Mouse (Mus musculus) kidney, adult 2 months (tissue): ENCODE measurements around the gene Tk1. TPM values are rescaled to one million over a fixed set of nuclear protein-coding genes. Genes with fewer than 3 reads are reported as not detected.

Experiments
- DNase-seq: peaks from one replicate; pipeline ENCODE4 v3.0.0; 2021
- H3K27ac ChIP-seq: fragments of 200-500 bp; 2 replicates; pipeline ENCODE4 v1.5.1; 2012; ENCODE audit warnings: low read depth, low read length, control low read depth, inconsistent platforms; ENCODE audit not compliant: insufficient read depth
- H3K27me3 ChIP-seq: fragments of 200-500 bp; replicated peaks from 2 replicates; pipeline ENCODE4 v1.6.1; 2012; ENCODE audit warnings: mild to moderate bottlenecking, moderate library complexity, low read length, inconsistent platforms; ENCODE audit not compliant: control insufficient read depth, insufficient read depth
- H3K36me3 ChIP-seq: fragments of 200-500 bp; 2 replicates; pipeline ENCODE4 v1.6.1; 2012; ENCODE audit warnings: mild to moderate bottlenecking, moderate library complexity, low read length, inconsistent platforms; ENCODE audit not compliant: control insufficient read depth, insufficient read depth
- H3K4me1 ChIP-seq: fragments of 200-500 bp; 2 replicates; pipeline ENCODE4 v1.6.1; 2011; ENCODE audit warnings: low read length; ENCODE audit not compliant: control insufficient read depth, insufficient read depth
- H3K4me3 ChIP-seq: fragments of 200-500 bp; 2 replicates; pipeline ENCODE4 v1.5.1; 2011; ENCODE audit warnings: mild to moderate bottlenecking, low read depth, low read length, control low read depth; ENCODE audit not compliant: insufficient read depth
- CTCF ChIP-seq: fragments of 200-500 bp; conservative IDR thresholded peaks from 2 replicates; pipeline ENCODE4 v1.5.1; 2011; ENCODE audit warnings: low read depth, mild to moderate bottlenecking, control low read depth, low read length, moderate library complexity, mixed read lengths; ENCODE audit not compliant: insufficient read depth, insufficient read length
- POLR2A ChIP-seq: fragments of 200-500 bp; IDR thresholded peaks from one replicate; pipeline ENCODE4 v1.6.1; 2011; ENCODE audit warnings: low read depth, low read length, control low read depth
- WGBS: fragments of 180-500 bp; shearing (Covaris S2); methylation state at CpG from one replicate; pipeline ENCODE4 v1.1.7; 2018; 5-methylcytosine and 5-hydroxymethylcytosine counted together
- polyA plus RNA-seq: library from polyadenylated mRNA; depleted of rRNA; stranded (reverse); fragments of >200 nt; gene quantifications from 2 replicates; pipeline ENCODE4 v1.2.3, GENCODE M21; 2012

Gene Tk1
- polyA plus RNA-seq, 1 experiment = 15.8 TPM

- no peak for TF ChIP-seq POLR2A
- no peak for TF ChIP-seq CTCF
Observed at GRCm38 (mm10) chr11:117828149-117828887, 2.4 kb upstream of the Tk1 start.

GRCm38 (mm10) chr11:117827386-117827785 lies 1.5 kb upstream of the Tk1 start:
- Histone ChIP-seq H3K27me3 (no peaks in the 10 kb centered on the region), H3K36me3 (no peaks in the 10 kb centered on the region), H3K4me3 (no peak overlapping the region), H3K27ac (peak overlapping the region; percentile 99), H3K4me1 (peaks cover 61% of the 10 kb centered on the region)
- TF ChIP-seq POLR2A = no peak
- no peak for TF ChIP-seq CTCF
- 64% methylated on average over 3 of the region's 3 CpGs for WGBS
- no peak for DNase-seq

More at GRCm38 (mm10) chr11:117828149-117828887, 2.4 kb upstream of the Tk1 start:
- Histone ChIP-seq H3K36me3 (no peaks in the 10 kb centered on the region), H3K27ac (peak overlapping the region; percentile 99), H3K27me3 (no peaks in the 10 kb centered on the region), H3K4me3 (no peak overlapping the region), H3K4me1 (peaks cover 61% of the 10 kb centered on the region)
- peak; percentile 63 for DNase-seq
- 50% methylated on average over 18 of the region's 18 CpGs for WGBS

- 62% methylated on average over 8 of the region's 8 CpGs for WGBS
- Histone ChIP-seq H3K4me3 (no peak overlapping the region), H3K4me1 (peaks cover 61% of the 10 kb centered on the region), H3K27ac (peak overlapping the region; percentile 99), H3K27me3 (no peaks in the 10 kb centered on the region), H3K36me3 (no peaks in the 10 kb centered on the region)
- TF ChIP-seq CTCF = no peak
- no peak for TF ChIP-seq POLR2A
- DNase-seq = no peak
Observed at GRCm38 (mm10) chr11:117826916-117827315, 1.0 kb upstream of the Tk1 start.

- H3K36me3 ChIP-seq = no peaks in the 10 kb centered on the region
- TF ChIP-seq CTCF (no peak), POLR2A (no peak)
- H3K27me3 ChIP-seq = no peaks in the 10 kb centered on the region
- H3K27ac ChIP-seq = peak overlapping the region; percentile 99
- peak; percentile 57 for DNase-seq
- H3K4me3 ChIP-seq = peak overlapping the region; percentile 47
- 14% methylated on average over 5 of the region's 5 CpGs for WGBS
- peaks cover 61% of the 10 kb centered on the region for H3K4me1 ChIP-seq
Observed at GRCm38 (mm10) chr11:117826164-117826563, 272 bp upstream of the Tk1 start.

- Histone ChIP-seq H3K4me3 (no peak overlapping the region), H3K27ac (no peak overlapping the region), H3K27me3 (no peaks in the 10 kb centered on the region), H3K4me1 (peaks cover 45% of the 10 kb centered on the region), H3K36me3 (no peaks in the 10 kb centered on the region)
- WGBS = 2% methylated on average over 23 of the region's 23 CpGs
- peak; percentile 89 for DNase-seq
- TF ChIP-seq POLR2A (no peak), CTCF (peak; percentile 93)
Observed at GRCm38 (mm10) chr11:117824060-117824969, 1.6 kb downstream of the Tk1 start.

GRCm38 (mm10) chr11:117823411-117823810 lies 2.5 kb downstream of the Tk1 start:
- WGBS = 79% methylated on average over 6 of the region's 6 CpGs
- no peaks in the 10 kb centered on the region for H3K36me3 ChIP-seq
- H3K4me3 ChIP-seq = no peak overlapping the region
- H3K4me1 ChIP-seq = peaks cover 35% of the 10 kb centered on the region; the same call in 1 of the 2 replicates
- TF ChIP-seq POLR2A = no peak
- TF ChIP-seq CTCF = no peak
- no peak overlapping the region for H3K27ac ChIP-seq
- DNase-seq = no peak
- H3K27me3 ChIP-seq = no peaks in the 10 kb centered on the region
